Mouse (Mus musculus) ovary, postnatal 14 days (tissue): ENCODE data around the gene Zfp536.
"Not testable (repeated sequence)": the region's sequence is repeated elsewhere in the genome, so short reads cannot be mapped to it uniquely, and the experiment has no call there.

Experiments used
- DNase-seq: peaks from one replicate; pipeline ENCODE4 v3.0.0; 2022; ENCODE audit warnings: low spot score

Gene Zfp536

GRCm38 (mm10) chr7:37606472-37606871, 167.0 kb downstream of the Zfp536 start:
- DNase-seq: no peak

GRCm38 (mm10) chr7:37603525-37603909, 169.9 kb downstream of the Zfp536 start:
- DNase-seq: not testable (repeated sequence)

GRCm38 (mm10) chr7:37602871-37603524, 170.4 kb downstream of the Zfp536 start:
- no peak for DNase-seq

- no peak for DNase-seq
Observed at GRCm38 (mm10) chr7:37600318-37600717, 173.1 kb downstream of the Zfp536 start.

GRCm38 (mm10) chr7:37594211-37595030, 179.0 kb downstream of the Zfp536 start:
- DNase-seq: no peak

- no peak for DNase-seq
Observed at GRCm38 (mm10) chr7:37593566-37593965, 179.9 kb downstream of the Zfp536 start.

- no peak for DNase-seq
Observed at GRCm38 (mm10) chr7:37586694-37587093, 186.7 kb downstream of the Zfp536 start.

GRCm38 (mm10) chr7:37581262-37581661, 192.2 kb downstream of the Zfp536 start:
- no peak for DNase-seq

- DNase-seq: no peak
Observed at GRCm38 (mm10) chr7:37580554-37580953, 192.9 kb downstream of the Zfp536 start.

GRCm38 (mm10) chr7:37572021-37572420, 201.4 kb downstream of the Zfp536 start:
- no peak for DNase-seq

- no peak for DNase-seq
Observed at GRCm38 (mm10) chr7:37568811-37569500, 204.5 kb downstream of the Zfp536 start.

GRCm38 (mm10) chr7:37568041-37568440, 205.4 kb downstream of the Zfp536 start:
- DNase-seq: no peak

- no peak for DNase-seq
Observed at GRCm38 (mm10) chr7:37566019-37566418, 207.4 kb downstream of the Zfp536 start.

- no peak for DNase-seq
Observed at GRCm38 (mm10) chr7:37565371-37565770, 208.1 kb downstream of the Zfp536 start.

GRCm38 (mm10) chr7:37564644-37565043, 208.8 kb downstream of the Zfp536 start:
- no peak for DNase-seq

- DNase-seq: no peak
Observed at GRCm38 (mm10) chr7:37563831-37564400, 209.5 kb downstream of the Zfp536 start.

GRCm38 (mm10) chr7:37563171-37563574, 210.3 kb downstream of the Zfp536 start:
- DNase-seq: peak; percentile 10

- no peak for DNase-seq
Observed at GRCm38 (mm10) chr7:37562505-37562904, 210.9 kb downstream of the Zfp536 start.

GRCm38 (mm10) chr7:37560581-37560980, 212.9 kb downstream of the Zfp536 start:
- no peak for DNase-seq

- no peak for DNase-seq
Observed at GRCm38 (mm10) chr7:37559851-37560250, 213.6 kb downstream of the Zfp536 start.

- DNase-seq: no peak
Observed at GRCm38 (mm10) chr7:37559341-37559740, 214.1 kb downstream of the Zfp536 start.

- DNase-seq: no peak
Observed at GRCm38 (mm10) chr7:37556811-37557210, 216.6 kb downstream of the Zfp536 start.
